Mouse (Mus musculus) myocyte (in vitro differentiated cells): ENCODE results near the gene Cdc34. TPM values are rescaled to one million over a fixed set of nuclear protein-coding genes. Genes with fewer than 3 reads are reported as not detected.
A peak's percentile ranks its signal among the peaks of the same experiment; 100 is the strongest.

Experiments
- H3K27me3 ChIP-seq: one replicate; pipeline ENCODE4 v1.6.1; 2011; ENCODE audit not compliant: control insufficient read depth, insufficient read depth, insufficient read length
- H3K36me3 ChIP-seq: one replicate; pipeline ENCODE4 v1.6.1; 2011; ENCODE audit not compliant: control insufficient read depth, insufficient read depth
- H3K4me2 ChIP-seq: one replicate; pipeline ENCODE4 v1.6.1; 2011; ENCODE audit warnings: low read depth, control low read depth
- H3K4me3 ChIP-seq: one replicate; pipeline ENCODE4 v1.5.1; 2011; ENCODE audit warnings: mild to moderate bottlenecking, control low read depth, moderate library complexity
- H3K79me2 ChIP-seq: one replicate; pipeline ENCODE4 v1.6.1; 2011; ENCODE audit not compliant: control insufficient read depth, insufficient read depth
- H3ac ChIP-seq: one replicate; pipeline ENCODE4 v1.6.1; 2011; ENCODE audit not compliant: control insufficient read depth, insufficient read length
- CEBPB ChIP-seq: IDR thresholded peaks from 2 replicates; pipeline ENCODE4 v1.6.1; 2011; ENCODE audit warnings: mild to moderate bottlenecking, moderate library complexity; ENCODE audit not compliant: poor library complexity, insufficient read depth, severe bottlenecking
- E2F4 ChIP-seq: IDR thresholded peaks from one replicate; pipeline ENCODE4 v1.6.1; 2011; ENCODE audit warnings: mild to moderate bottlenecking, control low read depth, moderate library complexity; ENCODE audit not compliant: insufficient read depth
- MAX ChIP-seq: IDR thresholded peaks from one replicate; pipeline ENCODE4 v1.6.1; 2011; ENCODE audit warnings: low read depth, mild to moderate bottlenecking, control low read depth
- MYOD1 ChIP-seq, 3 experiments: IDR thresholded peaks; one replicate each; pipeline ENCODE4 v1.6.1; 2011; ENCODE audit warnings: control low read depth in 2 of 3, low read depth in 2 of 3, mild to moderate bottlenecking in 2 of 3, moderate library complexity in 1 of 3; ENCODE audit not compliant: insufficient read length in 2 of 3, control insufficient read depth in 1 of 3
- MYOG ChIP-seq, 3 experiments: IDR thresholded peaks; one replicate each; pipeline ENCODE4 v1.6.1; 2011; ENCODE audit warnings: control low read depth in 2 of 3, low read depth in 2 of 3, mild to moderate bottlenecking in 2 of 3; ENCODE audit not compliant: insufficient read length in 2 of 3, control insufficient read depth in 1 of 3, insufficient read depth in 1 of 3
- POLR2A ChIP-seq: IDR thresholded peaks from one replicate; pipeline ENCODE4 v1.6.1; 2011; ENCODE audit warnings: low read depth, mild to moderate bottlenecking, control low read depth, moderate library complexity; ENCODE audit not compliant: insufficient read length
- POLR2AphosphoS2 ChIP-seq: IDR thresholded peaks from one replicate; pipeline ENCODE4 v1.6.1; 2011; ENCODE audit warnings: low read depth, control low read depth; ENCODE audit not compliant: insufficient read length
- REST ChIP-seq: IDR thresholded peaks from one replicate; pipeline ENCODE4 v1.6.1; 2011; ENCODE audit warnings: mild to moderate bottlenecking, control low read depth, moderate library complexity; ENCODE audit not compliant: insufficient read depth, insufficient read length
- SRF ChIP-seq: IDR thresholded peaks from one replicate; pipeline ENCODE4 v1.6.1; 2011; ENCODE audit warnings: low read depth; ENCODE audit not compliant: control insufficient read depth, insufficient read length
- TCF12 ChIP-seq: IDR thresholded peaks from one replicate; pipeline ENCODE4 v1.6.1; 2011; ENCODE audit warnings: mild to moderate bottlenecking, control low read depth; ENCODE audit not compliant: poor library complexity, insufficient read depth, severe bottlenecking
- TCF3 ChIP-seq: IDR thresholded peaks from one replicate; pipeline ENCODE4 v1.6.1; 2011; ENCODE audit warnings: low read depth, control low read depth; ENCODE audit not compliant: insufficient read length
- USF1 ChIP-seq: IDR thresholded peaks from one replicate; pipeline ENCODE4 v1.6.1; 2011; ENCODE audit warnings: low read depth, mild to moderate bottlenecking, control low read depth, moderate library complexity
- polyA plus RNA-seq: library from polyadenylated mRNA; unstranded; fragments of >200 nt; fragmentation: generic; extraction: Trizol; gene quantifications from one replicate; pipeline ENCODE4 v1.2.1, GENCODE M21; 2012; ENCODE audit warnings: missing spikeins

The Cdc34 gene
- polyA plus RNA-seq, 1 experiment = 299 TPM

GRCm38 (mm10) chr10:79689178-79689577 lies 7.2 kb downstream of the Cdc34 start:
- no peak for TF ChIP-seq CEBPB
- peak; percentile 72 for TF ChIP-seq POLR2AphosphoS2
- no peaks in the 10 kb centered on the region for H3K27me3 ChIP-seq
- H3K79me2 ChIP-seq = peaks cover 23% of the 10 kb centered on the region
- H3ac ChIP-seq = no peak overlapping the region
- peaks cover 30% of the 10 kb centered on the region for H3K36me3 ChIP-seq
- H3K4me3 ChIP-seq = no peak overlapping the region
- no peak overlapping the region for H3K4me2 ChIP-seq

- Histone ChIP-seq H3ac (no peak overlapping the region), H3K4me3 (no peak overlapping the region), H3K27me3 (no peaks in the 10 kb centered on the region), H3K36me3 (peaks cover 8% of the 10 kb centered on the region), H3K79me2 (no peaks in the 10 kb centered on the region), H3K4me2 (no peak overlapping the region)
- TF ChIP-seq SRF (no peak), MYOD1 (IDR thresholded peaks at IDR 0.05; ENCODE audit: control insufficient read depth in 1 of 3, insufficient read length in 2 of 3, low read depth in 2 of 3) (no peak), MAX (no peak), POLR2AphosphoS2 (no peak), TCF3 (no peak), USF1 (no peak), MYOG (IDR thresholded peaks at IDR 0.05; ENCODE audit: control insufficient read depth in 1 of 3, insufficient read depth in 1 of 3, insufficient read length in 2 of 3, low read depth in 2 of 3) (no peak), TCF12 (no peak), REST (no peak), CEBPB (no peak), E2F4 (no peak), POLR2A (no peak)
Measured at GRCm38 (mm10) chr10:79691986-79692548, 10.1 kb downstream of the Cdc34 start.

GRCm38 (mm10) chr10:79693580-79694378 lies 11.8 kb downstream of the Cdc34 start:
- no peaks in the 10 kb centered on the region for H3K79me2 ChIP-seq
- H3K4me2 ChIP-seq = no peak overlapping the region
- no peak overlapping the region for H3ac ChIP-seq
- H3K4me3 ChIP-seq = no peak overlapping the region
- TF ChIP-seq POLR2AphosphoS2 (no peak), E2F4 (no peak), POLR2A (no peak), TCF12 (no peak), USF1 (no peak), REST (no peak), MAX (no peak), SRF (no peak), MYOD1 (IDR thresholded peaks at IDR 0.05; ENCODE audit: control insufficient read depth in 1 of 3, insufficient read length in 2 of 3, low read depth in 2 of 3) (no peak), CEBPB (no peak), TCF3 (no peak), MYOG (IDR thresholded peaks at IDR 0.05; ENCODE audit: control insufficient read depth in 1 of 3, insufficient read depth in 1 of 3, insufficient read length in 2 of 3, low read depth in 2 of 3) (no peak)
- H3K27me3 ChIP-seq = no peaks in the 10 kb centered on the region
- H3K36me3 ChIP-seq = peaks cover 3% of the 10 kb centered on the region

DNA sequence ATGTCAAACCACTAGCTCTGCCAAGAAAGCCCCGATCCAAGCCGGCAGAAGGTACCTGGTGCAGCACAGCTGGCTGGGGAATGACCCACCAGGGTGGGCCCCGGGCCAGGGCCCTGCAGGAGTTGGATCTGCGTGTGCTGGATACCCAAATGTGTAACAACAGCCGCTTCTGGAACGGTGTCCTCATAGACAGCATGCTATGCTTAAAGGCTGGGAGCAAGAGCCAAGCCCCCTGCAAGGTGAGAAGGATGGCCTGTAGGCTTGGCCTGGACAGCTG lies 12.3 kb downstream of the Cdc34 start:
- H3ac ChIP-seq = no peak overlapping the region

More for the DNA sequence above, 12.3 kb downstream of the Cdc34 start:
- no peaks in the 10 kb centered on the region for H3K79me2 ChIP-seq
- no peak overlapping the region for H3K4me3 ChIP-seq
- no peaks in the 10 kb centered on the region for H3K27me3 ChIP-seq
- H3K4me2 ChIP-seq = no peak overlapping the region
- no peaks in the 10 kb centered on the region for H3K36me3 ChIP-seq
- TF ChIP-seq POLR2A (no peak), MYOG (IDR thresholded peaks at IDR 0.05; ENCODE audit: control insufficient read depth in 1 of 3, insufficient read depth in 1 of 3, insufficient read length in 2 of 3, low read depth in 2 of 3) (no peak), USF1 (no peak), POLR2AphosphoS2 (no peak), TCF3 (no peak), E2F4 (no peak), SRF (no peak), REST (no peak), MYOD1 (IDR thresholded peaks at IDR 0.05; ENCODE audit: control insufficient read depth in 1 of 3, insufficient read length in 2 of 3, low read depth in 2 of 3) (no peak), CEBPB (no peak), TCF12 (no peak), MAX (no peak)
